Mouse (Mus musculus) right cerebral cortex, postnatal 25 days (tissue): ENCODE measurements around the gene Spc24.
"Not testable (repeated sequence)": the region's sequence is repeated elsewhere in the genome, so short reads cannot be mapped to it uniquely, and the experiment has no call there.

ENCODE experiments used
- DNase-seq: peaks from one replicate; pipeline ENCODE4 v3.0.0; 2022

Gene Spc24

GRCm38 (mm10) chr9:21784517-21785307 is 24.6 kb upstream of the Spc24 start:
- DNase-seq = no peak

GRCm38 (mm10) chr9:21781657-21782468 is 21.8 kb upstream of the Spc24 start:
- DNase-seq = no peak

- no peak for DNase-seq
Observed at GRCm38 (mm10) chr9:21777726-21778125, 17.6 kb upstream of the Spc24 start.

GRCm38 (mm10) chr9:21774353-21774752 is 14.2 kb upstream of the Spc24 start:
- no peak for DNase-seq

- not testable (repeated sequence) for DNase-seq
Observed at GRCm38 (mm10) chr9:21773396-21773795, 13.3 kb upstream of the Spc24 start.

GRCm38 (mm10) chr9:21769558-21770183 is 9.6 kb upstream of the Spc24 start:
- no peak for DNase-seq

- no peak for DNase-seq
Observed at GRCm38 (mm10) chr9:21768511-21769411, 8.7 kb upstream of the Spc24 start.

GRCm38 (mm10) chr9:21767896-21768295 is 7.8 kb upstream of the Spc24 start:
- DNase-seq = no peak

- DNase-seq = no peak
Observed at GRCm38 (mm10) chr9:21764084-21764999, 4.2 kb upstream of the Spc24 start.

- DNase-seq = no peak
Observed at GRCm38 (mm10) chr9:21762135-21762534, 2.0 kb upstream of the Spc24 start.

- DNase-seq = no peak
Observed at GRCm38 (mm10) chr9:21759718-21760117, 385 bp downstream of the Spc24 start.

- no peak for DNase-seq
Observed at GRCm38 (mm10) chr9:21758576-21759529, 1.2 kb downstream of the Spc24 start.

- DNase-seq = no peak
Observed at GRCm38 (mm10) chr9:21754516-21755321, 5.4 kb downstream of the Spc24 start.

GRCm38 (mm10) chr9:21754003-21754402 is 6.1 kb downstream of the Spc24 start:
- DNase-seq = no peak

GRCm38 (mm10) chr9:21752252-21752792 is 7.8 kb downstream of the Spc24 start:
- DNase-seq = peak; percentile 44

- DNase-seq = no peak
Observed at GRCm38 (mm10) chr9:21751347-21751746, 8.8 kb downstream of the Spc24 start.

- DNase-seq = no peak
Observed at GRCm38 (mm10) chr9:21750370-21750769, 9.7 kb downstream of the Spc24 start.

GRCm38 (mm10) chr9:21749382-21750118 is 10.6 kb downstream of the Spc24 start:
- no peak for DNase-seq
